Mouse (Mus musculus) MEL (cell line): ENCODE data around the gene Plcb3. TPM values are rescaled to one million over a fixed set of nuclear protein-coding genes. Genes with fewer than 3 reads are reported as not detected.

Source experiments
- DNase-seq: peaks from one replicate; pipeline ENCODE4 v3.0.0; 2011; ENCODE audit warnings: low read depth, low spot score
- H3K27ac ChIP-seq: 2 replicates; pipeline ENCODE4 v1.5.1; 2012; ENCODE audit warnings: low read depth, mild to moderate bottlenecking, control low read depth, low read length, moderate library complexity; ENCODE audit not compliant: control insufficient read depth
- H3K27me3 ChIP-seq, 2 experiments: fragments of 150-350 bp in 1 of 2; sonication (generic) in 1 of 2; 2 replicates each; pipeline ENCODE4 v1.6.1; 2012; ENCODE audit warnings: low read length in 2 of 2, mild to moderate bottlenecking in 2 of 2, improper control_type of control experiment in 1 of 2, moderate library complexity in 1 of 2; ENCODE audit not compliant: insufficient read depth in 2 of 2, control insufficient read depth in 1 of 2
- H3K36me3 ChIP-seq, 2 experiments: 2 replicates each; pipeline ENCODE4 v1.6.1; 2012 to 2014; ENCODE audit warnings: low read length in 2 of 2, improper control_type of control experiment in 1 of 2, inconsistent platforms in 1 of 2, mild to moderate bottlenecking in 1 of 2; ENCODE audit not compliant: insufficient read depth in 2 of 2, control insufficient read depth in 1 of 2
- H3K4me1 ChIP-seq, 2 experiments: fragments of 150-350 bp in 1 of 2; sonication (generic) in 1 of 2; 2 replicates each; pipeline ENCODE4 v1.6.1; 2012; ENCODE audit warnings: low read length in 2 of 2, improper control_type of control experiment in 1 of 2, mild to moderate bottlenecking in 1 of 2; ENCODE audit not compliant: insufficient read depth in 2 of 2, control insufficient read depth in 1 of 2
- H3K4me3 ChIP-seq, 2 experiments: fragments of 150-350 bp in 1 of 2; sonication (generic) in 1 of 2; 2 replicates each; pipeline ENCODE4 v1.5.1; 2012; ENCODE audit warnings: low read depth in 2 of 2, low read length in 2 of 2, mild to moderate bottlenecking in 2 of 2, moderate library complexity in 2 of 2, control low read depth in 1 of 2, improper control_type of control experiment in 1 of 2; ENCODE audit not compliant: control insufficient read depth in 1 of 2, insufficient read depth in 1 of 2
- H3K79me2 ChIP-seq: 2 replicates; pipeline ENCODE4 v1.6.1; 2012; ENCODE audit warnings: mild to moderate bottlenecking, low read length, moderate library complexity; ENCODE audit not compliant: control insufficient read depth, poor library complexity, insufficient read depth
- H3K9ac ChIP-seq: 2 replicates; pipeline ENCODE4 v1.6.1; 2012; ENCODE audit warnings: low read depth, mild to moderate bottlenecking, control low read depth, low read length, moderate library complexity; ENCODE audit not compliant: control insufficient read depth, poor library complexity, severe bottlenecking
- H3K9me3 ChIP-seq: fragments of 150-350 bp; sonication (generic); replicated peaks from 2 replicates; pipeline ENCODE4 v1.6.1; 2012; ENCODE audit warnings: mild to moderate bottlenecking, low read length, improper control_type of control experiment, moderate library complexity; ENCODE audit not compliant: insufficient read depth
- BHLHE40 ChIP-seq: IDR thresholded peaks from 2 replicates; pipeline ENCODE4 v1.6.1; 2012; ENCODE audit warnings: low read depth, mild to moderate bottlenecking, inconsistent platforms, low read length, improper control_type of control experiment, borderline replicate concordance
- CHD1 ChIP-seq: IDR thresholded peaks from 2 replicates; pipeline ENCODE4 v1.6.1; 2012; ENCODE audit warnings: low read depth, mild to moderate bottlenecking, inconsistent platforms, low read length, improper control_type of control experiment
- CTCF ChIP-seq, 3 experiments: IDR thresholded peaks in 2 of 3; conservative IDR thresholded peaks in 1 of 3; 2 replicates each; pipeline ENCODE4 v1.5.1; 2011 to 2012; ENCODE audit warnings: low read length in 3 of 3, low read depth in 2 of 3, mild to moderate bottlenecking in 2 of 3, improper control_type of control experiment in 1 of 3, inconsistent platforms in 1 of 3, mixed read lengths in 1 of 3, moderate library complexity in 1 of 3; ENCODE audit not compliant: control insufficient read depth in 1 of 3, insufficient read depth in 1 of 3, poor library complexity in 1 of 3, severe bottlenecking in 1 of 3
- E2F4 ChIP-seq: IDR thresholded peaks from 2 replicates; pipeline ENCODE4 v1.6.1; 2011; ENCODE audit warnings: low read depth, low read length, improper control_type of control experiment, borderline replicate concordance
- EP300 ChIP-seq, 2 experiments: IDR thresholded peaks; 2 replicates each; pipeline ENCODE4 v1.6.1; 2011; ENCODE audit warnings: improper control_type of control experiment in 2 of 2, low read length in 2 of 2, low read depth in 1 of 2, mild to moderate bottlenecking in 1 of 2
- GATA1 ChIP-seq: IDR thresholded peaks from 2 replicates; pipeline ENCODE4 v1.6.1; 2011; ENCODE audit warnings: low read depth, low read length, improper control_type of control experiment
- HCFC1 ChIP-seq: IDR thresholded peaks from 2 replicates; pipeline ENCODE4 v1.6.1; 2012; ENCODE audit warnings: low read depth, mild to moderate bottlenecking, inconsistent platforms, low read length, improper control_type of control experiment, moderate library complexity
- KAT2A ChIP-seq: conservative IDR thresholded peaks from 2 replicates; pipeline ENCODE4 v1.6.1; 2012; ENCODE audit warnings: low read depth, low read length, improper control_type of control experiment, inconsistent platforms
- MAX ChIP-seq: IDR thresholded peaks from 2 replicates; pipeline ENCODE4 v1.6.1; 2011; ENCODE audit warnings: low read length, improper control_type of control experiment
- POLR2A ChIP-seq, 2 experiments: IDR thresholded peaks; 2 replicates each; pipeline ENCODE4 v1.6.1; 2011 to 2012; ENCODE audit warnings: low read length in 2 of 2, mild to moderate bottlenecking in 2 of 2, control low read depth in 1 of 2, improper control_type of control experiment in 1 of 2, low read depth in 1 of 2, moderate library complexity in 1 of 2; ENCODE audit not compliant: control insufficient read depth in 1 of 2, insufficient read depth in 1 of 2, poor library complexity in 1 of 2
- POLR2AphosphoS2 ChIP-seq: IDR thresholded peaks from 2 replicates; pipeline ENCODE4 v1.6.1; 2011; ENCODE audit warnings: low read length, improper control_type of control experiment
- SIN3A ChIP-seq: IDR thresholded peaks from 2 replicates; pipeline ENCODE4 v1.6.1; 2012; ENCODE audit warnings: low read length, improper control_type of control experiment, inconsistent platforms
- SMC3 ChIP-seq: IDR thresholded peaks from 2 replicates; pipeline ENCODE4 v1.6.1; 2011; ENCODE audit warnings: low read depth, low read length, improper control_type of control experiment
- TAL1 ChIP-seq: IDR thresholded peaks from 2 replicates; pipeline ENCODE4 v1.6.1; 2012; ENCODE audit warnings: mild to moderate bottlenecking, inconsistent platforms, low read length, moderate library complexity, mixed read lengths
- TCF12 ChIP-seq: IDR thresholded peaks from 2 replicates; pipeline ENCODE4 v1.6.1; 2014; ENCODE audit warnings: low read depth, mild to moderate bottlenecking, inconsistent platforms, low read length, improper control_type of control experiment, moderate library complexity
- UBTF ChIP-seq: IDR thresholded peaks from 2 replicates; pipeline ENCODE4 v1.6.1; 2012; ENCODE audit warnings: low read depth, mild to moderate bottlenecking, inconsistent platforms, low read length, improper control_type of control experiment, moderate library complexity, borderline replicate concordance; ENCODE audit not compliant: insufficient read depth
- ZC3H11A ChIP-seq: IDR thresholded peaks from 2 replicates; pipeline ENCODE4 v1.6.1; 2012; ENCODE audit warnings: low read depth, mild to moderate bottlenecking, inconsistent platforms, low read length, improper control_type of control experiment
- ZMIZ1 ChIP-seq: IDR thresholded peaks from 2 replicates; pipeline ENCODE4 v1.6.1; 2012; ENCODE audit warnings: low read depth, mild to moderate bottlenecking, inconsistent platforms, low read length, improper control_type of control experiment, moderate library complexity
- polyA plus RNA-seq, 2 experiments: library from polyadenylated mRNA; stranded (reverse) in 1 of 2; unstranded in 1 of 2; fragments of >175 nt in 1 of 2; fragments of >200 nt in 1 of 2; gene quantifications; 2 replicates each; pipeline versions ENCODE4 v1.2.1 to v1.2.4; 2012; ENCODE audit warnings: low replicate concordance in 2 of 2, low read depth in 1 of 2; ENCODE audit not compliant: insufficient read length in 2 of 2, insufficient read depth in 1 of 2, missing spikeins in 1 of 2
- total RNA-seq: library from RNA; depleted of rRNA; stranded (reverse); fragments of 300-350 nt; gene quantifications from 2 replicates; pipeline ENCODE4 v1.2.3, GENCODE M21; 2012

Gene Plcb3
- total and polyA plus RNA-seq, 3 experiments = 12.6 to 30.8 TPM; not detected in 1

DNA sequence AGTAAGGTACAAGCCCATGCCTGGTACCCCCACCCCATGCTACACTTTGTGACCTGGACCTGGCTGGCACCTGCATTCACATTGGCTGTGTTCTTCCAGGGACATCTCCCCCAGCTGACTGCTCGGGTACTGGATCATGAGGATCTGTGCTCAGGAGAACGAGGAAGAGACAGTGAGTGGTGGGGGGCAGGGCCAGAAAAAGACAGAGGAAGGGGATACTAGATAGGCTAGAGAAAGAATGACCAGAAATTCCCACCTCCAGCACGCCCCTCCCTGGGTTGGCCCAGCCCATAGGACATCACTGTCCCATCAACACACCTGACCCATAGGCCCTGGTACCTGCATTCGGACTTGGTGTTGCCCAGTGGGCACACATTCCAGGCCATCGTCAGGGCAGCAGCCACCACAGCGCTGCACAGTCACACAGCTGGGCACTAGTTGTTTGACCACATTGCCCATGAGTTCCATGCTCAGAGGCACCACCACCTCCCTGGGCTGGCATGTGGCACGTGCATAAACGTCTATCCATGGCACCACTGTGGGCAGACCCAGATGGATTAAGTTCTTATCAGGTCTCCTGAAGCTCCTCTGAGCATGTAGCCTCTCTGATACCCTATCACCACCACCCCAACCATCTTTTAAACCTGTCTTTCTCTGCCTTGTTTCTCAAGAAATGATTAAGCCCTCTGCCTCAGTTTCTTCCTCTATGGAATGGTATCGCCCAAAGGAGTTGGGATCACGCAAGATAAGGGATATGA lies 9.9 kb upstream of the Plcb3 start:
- Histone ChIP-seq H3K27me3 (no peaks in the 10 kb centered on the region), H3K79me2 (peaks cover 7% of the 10 kb centered on the region; the same call in 1 of the 2 replicates), H3K36me3 (peaks cover 0 to 10% of the 10 kb centered on the region in 2 experiments; a peak in 2 of 4 replicates), H3K4me1 (peaks cover 11 to 19% of the 10 kb centered on the region in 2 experiments), H3K9ac (peak overlapping the region; percentile 94; the same call in 1 of the 2 replicates), H3K27ac (no peak overlapping the region), H3K4me3 (peak overlapping the region in 1 of 2 experiments; percentile 78; a peak in 3 of 4 replicates), H3K9me3 (no peaks in the 10 kb centered on the region)
- DNase-seq = no peak
- TF ChIP-seq EP300 (IDR thresholded peaks at IDR 0.05; ENCODE audit: low read depth in 1 of 2, low read length in 2 of 2) = peak in 1 of 2 experiments; percentile 64; a peak in 2 of 4 replicates
- peak; percentile 26; the same call in 1 of the 2 replicates for TF ChIP-seq TAL1
- TF ChIP-seq GATA1 = peak; percentile 73
- TF ChIP-seq BHLHE40 = peak; percentile 88
- TF ChIP-seq TCF12 = peak; percentile 63
- no peak for TF ChIP-seq ZC3H11A

DNA sequence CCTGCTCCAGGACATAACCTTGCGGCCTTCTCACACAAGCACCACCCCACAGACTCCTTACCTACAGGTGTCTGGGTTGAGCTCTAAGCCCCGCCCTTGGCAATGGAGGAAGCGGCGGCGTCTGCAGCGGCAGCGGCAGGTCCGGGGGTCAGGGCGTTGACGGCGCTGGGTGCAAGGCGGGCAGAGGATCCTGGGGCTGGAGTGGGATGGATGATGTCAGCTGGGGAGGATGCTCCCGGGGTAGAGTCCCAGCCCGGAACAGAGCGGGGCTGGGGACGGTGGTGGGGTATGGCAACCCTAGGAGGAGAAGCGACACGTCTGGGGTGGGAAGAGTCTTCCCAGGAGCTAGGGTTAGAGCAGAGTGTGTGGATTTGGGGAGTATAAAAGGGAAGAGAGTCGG lies 9.0 kb upstream of the Plcb3 start:
- Histone ChIP-seq H3K27me3 (no peaks in the 10 kb centered on the region), H3K9me3 (no peaks in the 10 kb centered on the region), H3K9ac (no peak overlapping the region), H3K36me3 (peaks cover 0 to 12% of the 10 kb centered on the region in 2 experiments; a peak in 2 of 4 replicates), H3K4me1 (peaks cover 11 to 19% of the 10 kb centered on the region in 2 experiments), H3K27ac (no peak overlapping the region), H3K4me3 (no peak overlapping the region), H3K79me2 (peaks cover 11% of the 10 kb centered on the region; the same call in 1 of the 2 replicates)
- TF ChIP-seq POLR2A (IDR thresholded peaks at IDR 0.05; ENCODE audit: control insufficient read depth in 1 of 2, insufficient read depth in 1 of 2, low read depth in 1 of 2, low read length in 2 of 2, poor library complexity in 1 of 2) (no peak), SMC3 (no peak), MAX (no peak)
- no peak for DNase-seq

GRCm38 (mm10) chr19:6983621-6984020 lies 7.4 kb upstream of the Plcb3 start:
- peaks cover 11 to 22% of the 10 kb centered on the region in 2 experiments for H3K4me1 ChIP-seq
- H3K36me3 ChIP-seq = peaks cover 0 to 15% of the 10 kb centered on the region in 2 experiments; a peak in 2 of 4 replicates
- TF ChIP-seq ZMIZ1 = no peak
- TF ChIP-seq KAT2A = no peak
- no peak for TF ChIP-seq GATA1
- no peak for TF ChIP-seq HCFC1
- no peak for TF ChIP-seq ZC3H11A
- no peak for TF ChIP-seq BHLHE40
- TF ChIP-seq POLR2A (IDR thresholded peaks at IDR 0.05; ENCODE audit: control insufficient read depth in 1 of 2, insufficient read depth in 1 of 2, low read depth in 1 of 2, low read length in 2 of 2, poor library complexity in 1 of 2) = no peak
- no peak for TF ChIP-seq CTCF (IDR thresholded peaks at IDR 0.05 in 2 of 3, conservative IDR thresholded peaks at IDR 0.05 in 1 of 3; ENCODE audit: control insufficient read depth in 1 of 3, insufficient read depth in 1 of 3, low read depth in 2 of 3, low read length in 3 of 3, poor library complexity in 1 of 3, severe bottlenecking in 1 of 3)
- no peak for TF ChIP-seq POLR2AphosphoS2
- TF ChIP-seq CHD1 = no peak
- no peak for TF ChIP-seq EP300 (IDR thresholded peaks at IDR 0.05; ENCODE audit: low read depth in 1 of 2, low read length in 2 of 2)
- TF ChIP-seq SIN3A = no peak
- no peak for TF ChIP-seq UBTF
- TF ChIP-seq E2F4 = no peak

More at GRCm38 (mm10) chr19:6983621-6984020, 7.4 kb upstream of the Plcb3 start:
- H3K9ac ChIP-seq = no peak overlapping the region
- DNase-seq = no peak
- no peak overlapping the region for H3K27ac ChIP-seq
- H3K79me2 ChIP-seq = peaks cover 13% of the 10 kb centered on the region; the same call in 1 of the 2 replicates
- H3K4me3 ChIP-seq = no peak overlapping the region
- H3K9me3 ChIP-seq = no peaks in the 10 kb centered on the region
- no peaks in the 10 kb centered on the region for H3K27me3 ChIP-seq
